Mouse (Mus musculus) midbrain, embryonic 16.5 days (tissue): ENCODE data around the gene Hamp2. TPM values are rescaled to one million over a fixed set of nuclear protein-coding genes. Genes with fewer than 3 reads are reported as not detected.
A peak's percentile ranks its signal among the peaks of the same experiment; 100 is the strongest.
"Not testable (repeated sequence)": the region's sequence is repeated elsewhere in the genome, so short reads cannot be mapped to it uniquely, and the experiment has no call there.

ENCODE experiments used
- ATAC-seq: fragments of 200-750 bp; cut with Nextera tagmentation; 2 replicates; pipeline ENCODE4 v1.8.0; 2017; ENCODE audit warnings: moderate TSS enrichment
- H3K27ac ChIP-seq: fragments of 300-500 bp; sonication (generic); 2 replicates; pipeline ENCODE4 v1.5.1; 2014; ENCODE audit warnings: mild to moderate bottlenecking, low read length, mixed read lengths
- H3K27me3 ChIP-seq: fragments of 300-500 bp; sonication (generic); 2 replicates; pipeline ENCODE4 v1.6.1; 2014; ENCODE audit warnings: low read depth, low read length, mixed read lengths; ENCODE audit not compliant: control insufficient read depth, insufficient read depth
- H3K36me3 ChIP-seq: fragments of 300-500 bp; sonication (generic); 2 replicates; pipeline ENCODE4 v1.6.1; 2014; ENCODE audit warnings: mild to moderate bottlenecking, low read length, moderate library complexity, mixed read lengths; ENCODE audit not compliant: control insufficient read depth, insufficient read depth
- H3K4me1 ChIP-seq: fragments of 300-500 bp; sonication (generic); 2 replicates; pipeline ENCODE4 v1.6.1; 2014; ENCODE audit warnings: mild to moderate bottlenecking, low read length, mixed read lengths; ENCODE audit not compliant: control insufficient read depth, insufficient read depth
- H3K4me2 ChIP-seq: fragments of 300-500 bp; sonication (generic); 2 replicates; pipeline ENCODE4 v1.6.1; 2014; ENCODE audit warnings: mild to moderate bottlenecking, low read length, mixed read lengths
- H3K4me3 ChIP-seq: fragments of 300-500 bp; sonication (generic); 2 replicates; pipeline ENCODE4 v1.5.1; 2014; ENCODE audit warnings: low read depth, mild to moderate bottlenecking, low read length, moderate library complexity, mixed read lengths
- H3K9ac ChIP-seq: fragments of 300-500 bp; sonication (generic); 2 replicates; pipeline ENCODE4 v1.6.1; 2014; ENCODE audit warnings: low read depth, low read length, mixed read lengths
- H3K9me3 ChIP-seq: fragments of 300-500 bp; sonication (generic); replicated peaks from 2 replicates; pipeline ENCODE4 v1.6.1; 2014; ENCODE audit warnings: mild to moderate bottlenecking, low read length, mixed read lengths; ENCODE audit not compliant: control insufficient read depth, poor library complexity, severe bottlenecking
- WGBS: fragments of 180-500 bp; shearing (Covaris S2); extraction: QIAGEN DNeasy Blood & Tissue Kit; methylation state at CpG from one replicate; pipeline ENCODE4 v1.1.7; 2014; 5-methylcytosine and 5-hydroxymethylcytosine counted together
- polyA plus RNA-seq: library from polyadenylated mRNA; unstranded; fragments of >200 nt; fragmentation: Nextera tagmentation; extraction: Ambion mirVana; gene quantifications from 2 replicates; pipeline ENCODE4 v1.2.1, GENCODE M21; 2015

Gene Hamp2
- polyA plus RNA-seq: not detected in 2 replicates

- not testable (repeated sequence) for H3K27ac ChIP-seq, H3K27me3 ChIP-seq, H3K9ac ChIP-seq, H3K36me3 ChIP-seq, H3K4me3 ChIP-seq, H3K4me2 ChIP-seq, ATAC-seq, H3K4me1 ChIP-seq, H3K9me3 ChIP-seq
- WGBS: 83% methylated on average over 2 of the region's 2 CpGs
These were observed at the start of gene Hamp2 for GRCm38 (mm10) chr7:30924581-30924980. Gene Hamp2, minus strand, starts transcription at chr7:30924681.

GRCm38 (mm10) chr7:30973501-30974289 is 49.2 kb upstream of the Hamp2 start, which contains the start of gene Fam187b:
Gene Fam187b, plus strand, starts transcription at chr7:30973790.
- H3K4me1 ChIP-seq: peaks cover 9% of the 10 kb centered on the region
- H3K4me3 ChIP-seq: peak within 1 kb of the TSS; percentile 34
- H3K9ac ChIP-seq: peak within 1 kb of the TSS; percentile 45; the same call in 1 of the 2 replicates
- no peaks in the 10 kb centered on the region for H3K9me3 ChIP-seq
- peaks cover 27% of the 10 kb centered on the region for H3K27me3 ChIP-seq
- peak within 1 kb of the TSS; percentile 60 for H3K4me2 ChIP-seq
- H3K36me3 ChIP-seq: no peaks in the 10 kb centered on the region
- peak; percentile 77 for ATAC-seq
- no peak within 1 kb of the TSS for H3K27ac ChIP-seq
- WGBS: under 1% methylated on average over 37 of the region's 37 CpGs

DNA sequence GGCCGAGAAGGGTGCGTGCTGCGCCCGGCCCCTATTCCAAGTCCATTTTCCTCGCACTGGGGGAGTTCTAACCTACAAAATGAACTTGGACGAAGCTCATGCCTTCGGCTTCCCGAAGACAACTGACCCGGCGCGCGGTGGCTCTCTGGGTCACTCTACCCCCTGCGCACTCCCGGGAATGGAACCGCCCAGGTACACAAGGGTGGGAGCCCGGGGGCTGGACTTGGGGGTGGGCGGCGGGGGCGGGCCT is 48.7 kb upstream of the Hamp2 start, which contains the start of gene Lsr:
Lsr (minus strand) TSS at position 214 of the 250 bp plus-strand sequence.
- H3K27ac ChIP-seq: no peak within 1 kb of the TSS
- peak within 1 kb of the TSS; percentile 34 for H3K4me3 ChIP-seq
- H3K4me2 ChIP-seq: peak within 1 kb of the TSS; percentile 60
- WGBS: 1% methylated on average over 19 of the region's 19 CpGs
- H3K36me3 ChIP-seq: no peaks in the 10 kb centered on the region
- ATAC-seq: no peak; the same call in 1 of the 2 replicates
- H3K9me3 ChIP-seq: no peaks in the 10 kb centered on the region
- peaks cover 9% of the 10 kb centered on the region for H3K4me1 ChIP-seq
- H3K9ac ChIP-seq: peak within 1 kb of the TSS; percentile 45; the same call in 1 of the 2 replicates
- H3K27me3 ChIP-seq: peaks cover 27% of the 10 kb centered on the region

DNA sequence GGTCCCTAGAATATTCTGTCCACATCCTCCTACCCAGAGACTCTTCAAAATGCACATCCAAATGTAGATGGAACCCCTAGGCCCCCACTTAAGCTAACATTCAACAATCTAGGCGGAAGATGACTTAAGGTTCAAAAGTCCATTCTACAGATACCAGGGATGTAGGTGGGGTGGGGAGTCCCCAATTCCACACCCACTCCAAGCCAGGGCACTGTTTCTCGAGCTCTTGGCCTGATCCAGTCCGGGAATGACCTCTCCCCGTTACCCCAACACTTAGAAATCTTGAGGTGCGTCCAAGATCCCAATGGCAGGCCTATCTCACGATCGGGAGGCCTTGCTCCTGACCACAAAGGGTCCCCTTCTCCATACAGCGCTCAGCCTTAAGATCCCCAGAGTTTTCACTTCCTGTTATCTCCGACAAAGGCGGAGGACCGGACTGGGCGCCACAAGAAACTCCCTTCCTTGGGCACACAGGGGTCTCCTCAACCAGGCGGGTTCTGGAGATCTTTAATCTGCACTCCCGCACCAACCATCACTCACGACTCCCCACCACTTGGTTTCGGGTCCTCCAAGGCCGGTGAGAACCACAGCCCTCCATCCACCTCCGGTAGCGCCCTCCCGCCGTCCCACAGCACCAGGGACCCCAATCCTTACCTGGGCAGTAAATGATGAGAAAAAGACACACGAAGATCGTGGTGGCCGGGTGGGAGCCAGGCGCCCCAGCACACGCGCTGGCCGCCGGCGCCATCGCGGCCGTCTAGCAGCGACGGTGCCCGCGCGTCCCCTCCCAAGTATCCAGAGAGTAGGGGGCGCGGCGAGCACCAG is 48.2 kb upstream of the Hamp2 start:
- ATAC-seq: no peak
- H3K4me1 ChIP-seq: peaks cover 9% of the 10 kb centered on the region
- WGBS: 4% methylated on average over 41 of the region's 41 CpGs
- H3K27ac ChIP-seq: no peak overlapping the region
- peaks cover 27% of the 10 kb centered on the region for H3K27me3 ChIP-seq
- no peaks in the 10 kb centered on the region for H3K9me3 ChIP-seq
- no peaks in the 10 kb centered on the region for H3K36me3 ChIP-seq
- H3K4me2 ChIP-seq: peak overlapping the region; percentile 60
- peak overlapping the region; percentile 34 for H3K4me3 ChIP-seq
- H3K9ac ChIP-seq: peak overlapping the region; percentile 45; the same call in 1 of the 2 replicates

GRCm38 (mm10) chr7:30971901-30972300 is 47.4 kb upstream of the Hamp2 start:
- peaks cover 9% of the 10 kb centered on the region for H3K4me1 ChIP-seq
- no peak overlapping the region for H3K4me2 ChIP-seq
- no peak overlapping the region; the same call in 1 of the 2 replicates for H3K4me3 ChIP-seq
- peaks cover 27% of the 10 kb centered on the region for H3K27me3 ChIP-seq
- H3K36me3 ChIP-seq: no peaks in the 10 kb centered on the region
- H3K9ac ChIP-seq: no peak overlapping the region
- WGBS: 93% methylated on average over 15 of the region's 15 CpGs
- no peaks in the 10 kb centered on the region for H3K9me3 ChIP-seq
- no peak for ATAC-seq
- no peak overlapping the region for H3K27ac ChIP-seq

DNA sequence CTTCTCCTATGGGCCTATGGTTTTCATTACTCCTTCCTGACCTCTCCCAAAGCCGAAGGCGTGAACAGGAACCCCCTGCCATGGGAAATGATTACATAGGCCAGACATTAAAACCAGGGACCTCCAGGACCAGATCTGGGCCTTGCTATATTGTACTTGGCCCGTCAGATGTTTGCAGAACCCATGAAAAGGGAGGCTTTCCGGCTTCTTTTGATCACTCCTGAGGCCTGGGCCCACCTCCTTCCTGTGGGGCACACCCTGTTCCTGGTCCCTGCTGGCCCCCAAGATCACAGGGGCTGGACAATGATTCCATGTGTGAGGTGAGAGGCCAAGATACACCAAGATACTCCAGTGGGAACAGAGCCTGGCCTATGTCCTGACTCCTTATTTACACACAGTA is 44.7 kb upstream of the Hamp2 start:
- ATAC-seq: no peak
- no peak overlapping the region for H3K4me3 ChIP-seq
- H3K9me3 ChIP-seq: no peaks in the 10 kb centered on the region
- peaks cover 25% of the 10 kb centered on the region for H3K27me3 ChIP-seq
- WGBS: 83% methylated on average over 4 of the region's 4 CpGs
- H3K4me2 ChIP-seq: no peak overlapping the region
- no peaks in the 10 kb centered on the region for H3K36me3 ChIP-seq
- H3K27ac ChIP-seq: no peak overlapping the region
- no peak overlapping the region for H3K9ac ChIP-seq
- H3K4me1 ChIP-seq: peaks cover 9% of the 10 kb centered on the region

DNA sequence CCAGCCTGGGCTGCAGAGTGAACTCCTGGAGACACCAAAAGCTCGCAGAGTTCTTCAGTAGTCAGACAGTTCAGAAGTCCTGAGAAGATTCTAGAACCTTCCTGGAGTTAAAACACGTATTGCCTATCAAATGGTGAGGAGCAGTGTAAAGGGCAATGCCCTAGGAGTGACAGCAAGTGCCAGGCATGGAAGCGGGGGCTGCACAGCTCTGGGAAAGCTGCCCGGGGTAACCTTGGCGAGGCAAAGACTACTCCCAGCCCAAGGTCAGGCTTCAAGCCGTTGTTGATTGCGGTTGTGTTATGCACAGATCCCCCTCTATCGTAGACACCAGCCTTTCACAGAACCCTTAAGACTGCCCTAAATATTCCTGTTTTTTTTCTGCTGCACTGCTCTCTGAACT is 44.1 kb upstream of the Hamp2 start:
- WGBS: 88% methylated on average over 8 of the region's 8 CpGs
- H3K4me1 ChIP-seq: peaks cover 5% of the 10 kb centered on the region
- no peak overlapping the region for H3K27ac ChIP-seq
- no peaks in the 10 kb centered on the region for H3K36me3 ChIP-seq
- no peak overlapping the region for H3K4me3 ChIP-seq
- H3K27me3 ChIP-seq: peaks cover 20% of the 10 kb centered on the region
- H3K9ac ChIP-seq: no peak overlapping the region
- no peak for ATAC-seq
- no peak overlapping the region for H3K4me2 ChIP-seq
- no peaks in the 10 kb centered on the region for H3K9me3 ChIP-seq

- ATAC-seq: no peak
- H3K4me2 ChIP-seq: no peak overlapping the region
- H3K9ac ChIP-seq: no peak overlapping the region
- no peaks in the 10 kb centered on the region for H3K27me3 ChIP-seq
- no peaks in the 10 kb centered on the region for H3K9me3 ChIP-seq
- H3K36me3 ChIP-seq: no peaks in the 10 kb centered on the region
- no peak overlapping the region for H3K27ac ChIP-seq
- WGBS: 82% methylated on average over 3 of the region's 3 CpGs
- H3K4me1 ChIP-seq: no peaks in the 10 kb centered on the region
- no peak overlapping the region for H3K4me3 ChIP-seq
These were observed 42.2 kb upstream of the Hamp2 start for GRCm38 (mm10) chr7:30966657-30967056.

DNA sequence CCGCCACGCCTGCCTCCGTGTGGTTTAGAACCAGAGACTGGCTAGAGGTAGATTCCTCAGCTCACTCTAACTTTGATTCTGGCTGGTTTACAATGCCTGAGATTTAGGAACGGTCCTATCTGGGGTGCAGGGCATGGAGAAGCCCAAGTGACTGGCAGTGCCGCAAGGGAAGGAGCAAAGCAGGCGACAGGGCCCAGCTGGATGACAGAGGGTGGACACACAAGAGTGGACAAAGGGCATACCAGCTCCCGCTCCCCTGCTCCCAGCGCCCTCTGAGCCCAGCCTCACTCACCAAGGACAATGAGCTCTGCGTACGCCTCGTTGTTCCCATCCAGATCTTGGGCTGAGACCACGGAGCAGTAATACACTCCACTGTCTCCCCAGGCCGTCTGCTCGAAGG is 41.2 kb upstream of the Hamp2 start:
- no peak overlapping the region for H3K27ac ChIP-seq
- no peaks in the 10 kb centered on the region for H3K27me3 ChIP-seq
- 70% methylated on average over 14 of the region's 14 CpGs for WGBS
- H3K9ac ChIP-seq: no peak overlapping the region
- no peaks in the 10 kb centered on the region for H3K9me3 ChIP-seq
- H3K36me3 ChIP-seq: no peaks in the 10 kb centered on the region
- no peak overlapping the region for H3K4me2 ChIP-seq
- H3K4me3 ChIP-seq: no peak overlapping the region
- ATAC-seq: no peak
- H3K4me1 ChIP-seq: no peaks in the 10 kb centered on the region
